Mouse (Mus musculus) urinary bladder, adult 18-20 months (tissue): ENCODE measurements around the gene Ppil3.

ENCODE experiments used
- DNase-seq, 2 experiments: peaks; one replicate each; pipeline ENCODE4 v3.0.0; 2022; ENCODE audit warnings: low spot score in 2 of 2, mixed read lengths in 2 of 2

Gene Ppil3

DNA sequence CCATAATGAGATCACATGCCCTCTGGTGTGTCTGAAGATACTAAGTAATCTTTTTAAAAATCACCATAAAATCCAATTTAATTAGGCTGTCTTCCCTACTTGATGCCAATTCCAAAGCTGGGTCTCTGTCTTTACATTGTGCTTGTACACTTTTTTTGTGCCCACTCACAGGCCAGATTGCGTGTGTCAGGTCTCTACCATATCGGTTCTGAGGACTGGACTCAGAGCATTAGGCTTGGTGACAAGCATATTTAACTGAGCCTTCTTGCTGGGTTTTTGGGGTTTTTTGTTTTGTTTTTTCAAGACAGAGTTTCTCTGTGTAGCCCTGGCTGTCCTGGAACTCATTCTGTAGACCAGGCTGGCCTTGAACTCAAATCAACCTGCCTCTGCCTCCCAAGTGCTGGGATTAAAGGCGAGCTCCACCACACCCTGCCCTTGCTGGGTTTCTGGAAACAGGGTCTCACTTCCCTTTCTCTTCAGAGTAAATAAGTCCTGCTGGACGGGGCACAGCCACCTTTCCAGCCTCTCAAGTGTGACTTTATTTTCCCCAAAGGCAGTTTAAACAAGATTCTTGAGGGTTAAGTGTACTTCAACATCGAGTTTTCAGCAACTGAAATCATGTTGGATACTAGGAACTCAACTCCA lies 35.6 kb downstream of the Ppil3 start:
- no peak for DNase-seq

DNA sequence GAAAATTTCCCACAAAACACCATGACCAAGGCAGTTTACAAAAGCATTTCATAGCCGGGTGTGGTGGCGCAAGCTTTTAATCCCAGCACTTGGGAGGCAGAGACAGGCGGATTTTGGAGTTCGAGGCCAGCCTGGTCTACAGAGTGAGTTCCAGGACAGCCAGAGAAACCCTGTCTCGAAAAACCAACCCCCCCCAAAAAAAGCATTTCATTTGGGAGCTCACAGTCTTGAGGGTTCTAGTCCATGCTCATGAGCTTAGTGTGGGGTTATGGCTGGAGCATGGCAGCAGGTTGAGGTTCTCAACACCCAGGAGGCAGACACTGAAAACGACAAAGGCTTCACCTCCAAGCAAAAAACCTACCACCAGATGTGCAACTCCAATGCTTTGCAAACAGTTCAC lies 37.1 kb downstream of the Ppil3 start:
- no peak for DNase-seq

GRCm38 (mm10) chr1:58407321-58407720 lies 38.0 kb downstream of the Ppil3 start:
- DNase-seq = no peak

DNA sequence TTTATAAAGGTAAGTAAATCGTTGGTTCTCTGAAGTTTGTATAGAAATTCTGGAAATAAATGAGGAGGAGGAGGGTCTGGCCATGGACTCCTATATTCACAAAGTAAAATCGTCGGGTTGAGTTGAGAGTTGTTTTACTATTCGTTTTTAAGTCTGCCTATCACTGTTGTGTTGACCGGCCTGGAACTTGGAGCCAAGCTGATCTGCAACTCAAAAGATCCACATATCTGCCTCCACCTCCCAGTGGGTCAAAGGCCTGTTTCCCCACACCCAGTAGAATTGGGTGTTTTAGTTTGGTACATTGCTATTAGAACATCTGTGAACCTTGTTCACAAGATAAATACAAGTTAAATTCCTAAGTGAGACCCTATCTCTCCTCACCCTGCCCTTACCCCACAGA lies 41.5 kb downstream of the Ppil3 start:
- DNase-seq = no peak

DNA sequence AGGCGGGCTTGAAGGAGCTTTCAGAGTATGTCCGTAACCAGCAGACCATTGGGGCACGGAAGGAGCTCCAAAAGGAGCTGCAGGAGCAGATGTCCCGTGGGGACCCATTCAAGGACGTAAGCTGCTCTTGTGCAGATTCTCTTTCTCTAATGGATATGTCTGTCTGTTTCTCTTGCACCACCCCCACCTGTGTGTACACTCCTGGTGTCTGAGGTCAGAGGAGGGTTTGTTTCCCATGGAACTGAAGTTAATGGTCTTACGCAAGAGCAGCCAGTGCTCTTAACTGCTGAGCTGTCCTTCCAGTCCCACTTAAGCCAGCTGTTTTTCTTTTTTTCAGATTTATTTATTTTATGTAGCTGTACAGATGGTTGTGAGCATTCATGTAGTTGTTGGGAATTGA lies 43.9 kb downstream of the Ppil3 start:
- DNase-seq = no peak

GRCm38 (mm10) chr1:58397731-58398130 lies 47.6 kb downstream of the Ppil3 start:
- DNase-seq = no peak

- DNase-seq = no peak
Measured at GRCm38 (mm10) chr1:58396179-58396578, 49.1 kb downstream of the Ppil3 start.

DNA sequence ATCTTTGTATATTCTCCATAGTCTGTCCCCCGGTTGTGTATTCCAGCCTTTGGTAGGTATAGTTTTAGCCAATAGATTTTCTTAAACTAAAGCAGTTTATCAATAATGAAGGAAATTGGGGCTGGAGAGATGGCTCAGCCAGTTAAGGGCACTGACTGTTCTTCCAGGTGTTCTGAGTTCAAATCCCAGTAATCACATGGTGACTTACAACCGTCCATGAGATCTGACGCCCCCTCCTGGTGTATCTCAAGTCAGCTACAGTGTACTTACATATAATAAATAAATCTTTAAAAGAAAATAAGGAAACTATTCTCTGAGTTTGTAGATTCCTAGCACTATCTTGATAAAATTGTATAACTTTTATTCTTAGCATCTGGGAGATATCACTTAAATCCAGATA lies 49.9 kb downstream of the Ppil3 start:
- no peak for DNase-seq

- peak; percentile 23 to 46 for DNase-seq
Measured at GRCm38 (mm10) chr1:58393284-58394195, 51.7 kb downstream of the Ppil3 start.

DNA sequence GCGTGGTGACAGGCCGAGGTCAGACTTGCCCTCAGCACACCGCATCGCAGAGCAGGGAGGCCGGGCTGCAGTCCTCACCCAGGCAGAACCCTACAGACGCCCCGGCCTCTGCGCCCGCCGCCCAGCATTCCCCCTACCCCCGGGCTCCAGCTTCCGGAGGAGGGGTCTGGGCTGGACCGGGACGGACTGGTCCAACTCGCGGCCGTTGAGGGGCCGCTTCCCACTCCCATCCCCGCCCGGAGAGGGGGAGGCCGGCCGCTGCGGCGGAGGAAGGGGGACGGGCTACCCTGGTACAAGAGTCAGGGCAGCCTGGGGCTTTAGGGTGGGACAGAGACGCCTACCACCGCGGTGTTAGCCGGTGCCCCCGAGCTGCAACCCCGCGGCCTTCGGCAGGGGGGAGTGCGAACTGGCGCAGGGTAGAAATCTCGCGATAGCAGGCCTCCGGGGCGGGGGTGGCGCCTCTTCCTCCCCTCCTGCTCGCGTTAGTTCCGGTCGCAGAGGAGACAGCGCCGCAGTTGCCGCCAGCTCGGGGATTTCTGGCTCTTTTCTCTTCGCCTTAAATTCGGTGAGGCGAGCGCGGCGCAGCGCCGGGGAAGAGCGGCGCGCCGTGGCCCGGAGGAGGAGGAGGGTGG lies 52.5 kb downstream of the Ppil3 start, which contains the start of gene Bzw1:
Bzw1 (plus strand) TSS at position 247 of the 632 bp plus-strand sequence.
- DNase-seq = peak; percentile 89 to 90

DNA sequence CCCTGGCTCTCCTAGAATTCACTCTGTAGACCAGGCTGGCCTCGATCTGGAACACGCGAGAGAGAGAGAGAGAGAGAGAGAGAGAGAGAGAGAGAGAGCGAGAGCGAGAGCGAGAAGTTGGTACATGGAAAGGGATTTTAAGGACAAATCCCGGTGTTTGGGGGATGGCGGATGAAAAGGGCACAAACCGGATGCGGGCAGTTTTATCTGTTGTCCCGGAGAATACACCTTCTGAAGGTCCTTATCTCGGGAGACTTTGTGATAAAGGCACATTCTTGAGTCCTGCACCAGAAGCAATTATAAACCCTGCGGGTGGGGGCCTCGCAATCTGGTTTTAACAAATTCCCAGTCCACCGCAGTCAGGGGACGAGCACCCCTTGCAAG lies 53.0 kb downstream of the Ppil3 start:
- no peak for DNase-seq

DNA sequence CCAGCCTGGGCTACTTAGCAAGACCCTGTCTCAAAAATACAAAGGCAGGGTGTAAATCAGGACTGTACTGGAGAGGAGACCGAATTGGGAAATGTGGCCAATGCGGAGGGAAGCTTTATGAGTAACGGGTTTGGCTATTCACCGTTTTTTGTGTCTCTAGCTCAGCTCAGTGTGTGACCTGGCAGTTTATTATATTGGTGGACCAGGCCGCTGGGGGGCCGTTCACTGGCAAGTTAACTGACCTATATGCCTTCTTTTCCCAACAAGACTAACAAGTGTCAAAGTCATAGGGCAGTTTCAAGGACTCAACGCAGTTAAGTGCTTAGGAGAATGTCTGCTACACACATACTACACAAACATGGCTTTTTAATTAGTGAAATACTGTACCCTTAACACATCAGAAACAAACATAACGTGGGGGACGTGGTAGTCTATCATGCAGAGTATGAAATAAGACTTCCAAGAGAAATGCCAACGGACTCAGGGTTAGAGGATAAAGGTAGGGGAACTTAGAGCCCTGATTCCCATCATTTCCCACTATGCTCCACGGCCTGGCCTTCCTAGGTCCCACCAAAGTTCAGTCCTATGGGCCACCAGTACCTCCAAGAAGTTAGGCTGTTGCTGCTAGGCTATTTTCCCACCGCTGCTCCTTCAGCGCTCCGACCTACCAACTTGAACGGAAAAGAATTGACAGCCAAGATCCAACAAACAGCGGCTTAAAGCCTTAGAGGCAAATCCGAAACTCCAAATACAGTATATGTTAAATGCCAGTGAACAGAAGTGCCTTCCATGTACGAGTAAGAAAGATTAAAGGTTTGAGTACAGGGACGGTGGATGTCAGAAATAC lies 53.6 kb downstream of the Ppil3 start:
- DNase-seq = no peak

- no peak for DNase-seq
Measured at GRCm38 (mm10) chr1:58382586-58383281, 62.6 kb downstream of the Ppil3 start.
